Mouse (Mus musculus): ENCODE results near the gene Ccar1. TPM values are rescaled to one million over a fixed set of nuclear protein-coding genes. Genes with fewer than 3 reads are reported as not detected.
"Not testable (repeated sequence)": the region's sequence is repeated elsewhere in the genome, so short reads cannot be mapped to it uniquely, and the experiment has no call there.

The Ccar1 gene
- total RNA-seq, 2 experiments from 2014 or later, result 64.6 to 68.3 TPM

GRCm38 (mm10) chr10:62725771-62726687 is 66.1 kb downstream of the Ccar1 start, which contains the start of gene Stox1:
Gene Stox1 (minus strand): TSS chr10:62726128.
- DNase-seq (ENCODE audit: low spot score in 2 of 2), result peak; percentile 45 to 51

- no peak for DNase-seq (ENCODE audit: low spot score in 2 of 2)
These were observed 67.2 kb downstream of the Ccar1 start for GRCm38 (mm10) chr10:62724936-62725335.

- DNase-seq (ENCODE audit: low spot score in 2 of 2), result no peak
These were observed 69.4 kb downstream of the Ccar1 start for GRCm38 (mm10) chr10:62722701-62723100.

- DNase-seq (ENCODE audit: low spot score in 2 of 2), result not testable (repeated sequence)
These were observed 71.5 kb downstream of the Ccar1 start for GRCm38 (mm10) chr10:62720574-62720973.

- DNase-seq (ENCODE audit: low spot score in 2 of 2), result no peak
These were observed 78.6 kb downstream of the Ccar1 start for GRCm38 (mm10) chr10:62713457-62713856.

- DNase-seq (ENCODE audit: low spot score in 2 of 2), result no peak
These were observed 88.5 kb downstream of the Ccar1 start for GRCm38 (mm10) chr10:62703579-62703978.

GRCm38 (mm10) chr10:62702436-62702835 is 89.7 kb downstream of the Ccar1 start:
- no peak for DNase-seq (ENCODE audit: low spot score in 2 of 2)

Other genes with a start within 250 kb of the Ccar1 start
- gene Kif1bp, start 213.8 kb downstream of the Ccar1 start, total RNA-seq (2021), result 100 to 1,000 TPM; 184 to 187 TPM
- gene Ddx21, start 190.0 kb downstream of the Ccar1 start, total RNA-seq (2021), result 10 to 100 TPM; 24.3 to 26.0 TPM
- 10 to 100 TPM; 79.3 to 86.0 TPM for gene Ddx50, start 141.1 kb downstream of the Ccar1 start, total RNA-seq (2021)
- gene Stox1, start 66.2 kb downstream of the Ccar1 start, total RNA-seq (2021), result 1 to 10 TPM; 3.2 to 4.2 TPM
- 10 to 100 TPM; 49.3 to 51.1 TPM for gene Tet1, start 116.7 kb upstream of the Ccar1 start, total RNA-seq (2021)
- 10 to 100 TPM; 41.3 to 45.0 TPM for gene Slc25a16, start 128.3 kb upstream of the Ccar1 start, total RNA-seq (2021)
- 1 to 10 TPM; 1.8 to 2.1 TPM for gene Dna2, start 154.7 kb upstream of the Ccar1 start, total RNA-seq (2021)
- gene Rufy2, start 187.9 kb upstream of the Ccar1 start, total RNA-seq (2021), result 10 to 100 TPM; 68.9 to 74.6 TPM
- 10 to 100 TPM; 31.0 to 39.5 TPM for gene Hnrnph3, start 231.9 kb upstream of the Ccar1 start, total RNA-seq (2021)
- gene Pbld2, start 232.0 kb upstream of the Ccar1 start, total RNA-seq (2021), result 1 to 10 TPM; 1.8 to 3.0 TPM